Mouse (Mus musculus): ENCODE results near the gene 1110059E24Rik.

DNA sequence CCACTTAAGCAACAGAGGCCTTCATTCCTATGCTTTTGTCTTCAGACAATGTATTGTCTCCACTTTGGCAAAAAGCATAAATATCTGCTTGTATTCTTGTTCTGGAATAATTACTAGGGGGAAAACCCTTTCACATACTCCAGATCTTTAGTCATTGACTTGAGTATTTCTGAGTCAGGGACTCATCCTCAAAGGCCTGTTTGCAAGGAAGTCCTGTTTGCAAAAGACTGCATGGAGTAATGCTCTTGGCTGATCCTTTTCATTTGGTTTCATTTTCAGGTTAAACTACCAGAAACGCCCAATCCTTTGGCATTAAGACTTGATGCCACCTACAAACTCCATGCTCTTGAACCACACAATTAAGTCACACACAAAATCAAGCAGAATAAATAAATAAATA, 8.8 kb downstream of the 1110059E24Rik start:
- TF ChIP-seq CTCF (IDR thresholded peaks at IDR 0.05; ENCODE audit: extremely low read depth, insufficient read length, insufficient replicate concordance, low read depth, low read length) = no peak
- no peak for TF ChIP-seq POLR2A (IDR thresholded peaks at IDR 0.05; ENCODE audit: low read depth, low read length)

All from small intestine, adult 2 months (tissue).